Mouse (Mus musculus) myocyte (in vitro differentiated cells): Measurements from ENCODE around the gene Triobp.
A peak's percentile ranks its signal among the peaks of the same experiment; 100 is the strongest.

ENCODE experiments used
- CEBPB ChIP-seq: IDR thresholded peaks from 2 replicates; pipeline ENCODE4 v1.6.1; 2011; ENCODE audit warnings: mild to moderate bottlenecking, moderate library complexity; ENCODE audit not compliant: poor library complexity, insufficient read depth, severe bottlenecking
- MYOD1 ChIP-seq, 3 experiments: IDR thresholded peaks; one replicate each; pipeline ENCODE4 v1.6.1; 2011; ENCODE audit warnings: control low read depth in 2 of 3, low read depth in 2 of 3, mild to moderate bottlenecking in 2 of 3, moderate library complexity in 1 of 3; ENCODE audit not compliant: insufficient read length in 2 of 3, control insufficient read depth in 1 of 3
- POLR2A ChIP-seq: IDR thresholded peaks from one replicate; pipeline ENCODE4 v1.6.1; 2011; ENCODE audit warnings: low read depth, mild to moderate bottlenecking, control low read depth, moderate library complexity; ENCODE audit not compliant: insufficient read length

DNA sequence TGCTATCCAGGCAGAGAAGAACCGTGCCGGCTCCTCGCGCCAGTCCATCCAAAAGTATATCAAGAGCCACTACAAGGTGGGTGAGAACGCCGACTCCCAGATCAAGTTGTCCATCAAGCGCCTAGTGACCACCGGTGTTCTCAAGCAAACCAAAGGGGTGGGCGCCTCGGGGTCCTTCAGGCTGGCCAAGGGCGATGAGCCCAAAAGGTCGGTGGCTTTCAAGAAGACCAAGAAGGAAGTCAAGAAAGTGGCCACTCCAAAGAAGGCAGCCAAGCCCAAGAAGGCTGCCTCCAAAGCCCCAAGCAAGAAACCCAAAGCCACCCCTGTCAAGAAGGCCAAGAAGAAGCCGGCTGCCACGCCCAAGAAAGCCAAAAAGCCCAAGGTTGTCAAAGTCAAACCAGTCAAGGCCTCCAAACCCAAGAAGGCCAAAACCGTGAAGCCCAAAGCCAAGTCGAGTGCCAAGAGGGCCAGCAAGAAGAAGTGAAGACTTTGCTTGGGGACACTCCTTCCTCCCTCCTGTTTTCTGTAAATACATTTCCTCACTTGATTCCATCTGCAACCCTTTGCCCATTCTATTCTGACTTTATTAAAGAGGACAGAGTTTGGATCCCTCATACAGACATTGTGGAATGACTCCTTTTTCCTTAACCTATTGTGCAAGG is 81.4 kb downstream of the Triobp start:
- TF ChIP-seq CEBPB (no peak), POLR2A (peak; percentile 15), MYOD1 (IDR thresholded peaks at IDR 0.05; ENCODE audit: control insufficient read depth in 1 of 3, insufficient read length in 2 of 3, low read depth in 2 of 3) (no peak)
